Mouse (Mus musculus) erythroid progenitor cell, adult 5-6 weeks (primary cell): ENCODE measurements around the gene Mcmbp. TPM values are rescaled to one million over a fixed set of nuclear protein-coding genes. Genes with fewer than 3 reads are reported as not detected.

ENCODE experiments used
- total RNA-seq, 2 experiments: library from RNA; stranded (forward) in 1 of 2; stranded (reverse) in 1 of 2; fragments of 150-400 nt in 1 of 2; fragments of 186-747, 209-891 nt in 1 of 2; gene quantifications; 2 replicates each; pipeline versions ENCODE4 v1.2.3 to v1.2.4; 2015 to 2017; ENCODE audit warnings: low replicate concordance in 2 of 2

Gene Mcmbp
- total RNA-seq, 2 experiments from 2014 or later: 11.9 to 50.7 TPM

Other genes starting within 250 kb of the Mcmbp start
- gene Bag3, start 216.9 kb downstream of the Mcmbp start, total RNA-seq (2015; ENCODE audit: low replicate concordance): 1.4 and 2.9 TPM in 2 replicates
- gene Bag3, start 216.9 kb downstream of the Mcmbp start, total RNA-seq (2017; ENCODE audit: low replicate concordance): 0.38 and 2.2 TPM in 2 replicates
- 1.8 and 3.8 TPM in 2 replicates for gene Inpp5f, start 129.2 kb downstream of the Mcmbp start, total RNA-seq (2015; ENCODE audit: low replicate concordance)
- gene Inpp5f, start 129.2 kb downstream of the Mcmbp start, total RNA-seq (2017; ENCODE audit: low replicate concordance): 1.0 and 2.2 TPM in 2 replicates
- gene Sec23ip, start 4.4 kb upstream of the Mcmbp start, total RNA-seq (2015; ENCODE audit: low replicate concordance): 15.5 and 38.6 TPM in 2 replicates
- 23.8 and 26.3 TPM in 2 replicates for gene Sec23ip, start 4.4 kb upstream of the Mcmbp start, total RNA-seq (2017; ENCODE audit: low replicate concordance)